22 mouse cellular contexts compared by ENCODE assay signal in genomic region chr16:36641830-36642695, GRCm38 (mm10). TPM values are rescaled to one million over a fixed set of nuclear protein-coding genes. Genes with fewer than 3 reads are reported as not detected.
"Had no signal": no experiment of that assay in that cellular context is flagged by ENCODE, and none has a peak within 500 bp of the region (broad histone marks: within the 10 kb centered on the region; RNA-seq: fewer than 3 reads in every experiment).

No protein-coding gene starts in this region.

- H3K9ac ChIP-seq: limb, embryonic 12.5 days; limb, embryonic 15.5 days; liver, embryonic 14.5 days; liver, postnatal 0 days had no signal

- H3K27ac ChIP-seq: hindbrain, postnatal 0 days; limb, embryonic 12.5 days; limb, embryonic 15.5 days; liver, embryonic 14.5 days; stomach, postnatal 0 days had no signal

- H3K4me3 ChIP-seq: limb, embryonic 12.5 days; limb, embryonic 15.5 days had no signal

- H3K9me3 ChIP-seq: limb, embryonic 15.5 days had no signal

- DNase-seq: kidney, adult 18-20 months; kidney, adult 9 months; kidney, postnatal 36 days; left cerebral cortex, postnatal 4 days; liver, postnatal 0 days; midbrain, embryonic 14.5 days; right cerebral cortex, adult 18-20 months; right cerebral cortex, postnatal 14 days; right cerebral cortex, postnatal 4 days; thymus, adult 2 months; thymus, postnatal 25 days had no signal

- H3K4me1 ChIP-seq: limb, embryonic 12.5 days; limb, embryonic 15.5 days had no signal

- ATAC-seq: hindbrain, postnatal 0 days; inflammation-experienced regulatory T-cells, adult 6 months; intestine, embryonic 16.5 days; liver, postnatal 0 days had no signal

- H3K36me3 ChIP-seq: limb, embryonic 12.5 days; limb, embryonic 15.5 days had no signal

- H3K4me2 ChIP-seq: limb, embryonic 12.5 days; limb, embryonic 15.5 days; liver, embryonic 11.5 days; midbrain, embryonic 11.5 days had no signal

- H3K27me3 ChIP-seq: limb, embryonic 12.5 days; limb, embryonic 15.5 days had no signal

RNA-seq across cellular contexts. Expression of gene Cd86, which starts 23.8 kb away (rescaled TPM):
- total RNA-seq: megakaryocyte-erythroid progenitor cell, adult 5-6 weeks had no signal

RNA-seq across cellular contexts. Expression of gene Ildr1, which starts 51.7 kb away (rescaled TPM):
- polyA plus RNA-seq: liver, embryonic 11.5 days; neural tube, embryonic 11.5 days had no signal
